Mouse (Mus musculus) heart, embryonic 16.5 days (tissue): ENCODE results near the gene Srsf10. TPM values are rescaled to one million over a fixed set of nuclear protein-coding genes. Genes with fewer than 3 reads are reported as not detected.

ENCODE experiments used
- ATAC-seq: fragments of 200-750 bp; cut with Nextera tagmentation; replicated peaks from 2 replicates; pipeline ENCODE4 v1.8.0; 2017; ENCODE audit warnings: moderate number of reproducible peaks; ENCODE audit not compliant: insufficient read depth, low FRiP score; ENCODE audit errors: extremely low read depth
- H3K27ac ChIP-seq: fragments of 300-500 bp; sonication (generic); 2 replicates; pipeline ENCODE4 v1.5.1; 2014; ENCODE audit warnings: mild to moderate bottlenecking, low read length, control low read depth, moderate library complexity
- H3K27me3 ChIP-seq: fragments of 300-500 bp; sonication (generic); 2 replicates; pipeline ENCODE4 v1.6.1; 2014; ENCODE audit warnings: low read length, mixed read lengths; ENCODE audit not compliant: control insufficient read depth, insufficient read depth
- H3K36me3 ChIP-seq: fragments of 300-500 bp; sonication (generic); 2 replicates; pipeline ENCODE4 v1.6.1; 2014; ENCODE audit not compliant: control insufficient read depth, insufficient read depth
- H3K4me1 ChIP-seq: fragments of 300-500 bp; sonication (generic); 2 replicates; pipeline ENCODE4 v1.6.1; 2014; ENCODE audit warnings: low read length, mixed read lengths; ENCODE audit not compliant: control insufficient read depth, insufficient read depth
- H3K4me2 ChIP-seq: fragments of 300-500 bp; sonication (generic); 2 replicates; pipeline ENCODE4 v1.6.1; 2014; ENCODE audit warnings: low read depth, mild to moderate bottlenecking, control low read depth, low read length
- H3K4me3 ChIP-seq: fragments of 300-500 bp; sonication (generic); 2 replicates; pipeline ENCODE4 v1.5.1; 2014; ENCODE audit warnings: mild to moderate bottlenecking, control low read depth, low read length
- H3K9ac ChIP-seq: fragments of 300-500 bp; sonication (generic); 2 replicates; pipeline ENCODE4 v1.6.1; 2014; ENCODE audit warnings: low read length, control low read depth
- H3K9me3 ChIP-seq: fragments of 300-500 bp; sonication (generic); replicated peaks from 2 replicates; pipeline ENCODE4 v1.6.1; 2016; ENCODE audit warnings: low read length; ENCODE audit not compliant: control insufficient read depth
- WGBS: fragments of 180-500 bp; shearing (Covaris S2); extraction: QIAGEN DNeasy Blood & Tissue Kit; methylation state at CpG from one replicate; pipeline ENCODE4 v1.1.7; 2014; 5-methylcytosine and 5-hydroxymethylcytosine counted together
- polyA plus RNA-seq: library from polyadenylated mRNA; unstranded; fragments of >200 nt; fragmentation: Nextera tagmentation; extraction: Ambion mirVana; gene quantifications from 2 replicates; pipeline ENCODE4 v1.2.1, GENCODE M21; 2015

Gene Srsf10
- 128 and 147 TPM in 2 replicates for polyA plus RNA-seq

GRCm38 (mm10) chr4:135855536-135856222 lies at the start of gene Srsf10:
Srsf10 (plus strand) TSS chr4:135855747.
- under 1% methylated on average over 65 of the region's 67 CpGs for WGBS
- no peaks in the 10 kb centered on the region for H3K27me3 ChIP-seq
- peak within 1 kb of the TSS; percentile 93 for H3K4me3 ChIP-seq
- H3K9me3 ChIP-seq: no peaks in the 10 kb centered on the region
- ATAC-seq: peak; percentile 95
- H3K27ac ChIP-seq: peak within 1 kb of the TSS; percentile 98
- peak within 1 kb of the TSS; percentile 97 for H3K9ac ChIP-seq
- peaks cover 35% of the 10 kb centered on the region for H3K4me1 ChIP-seq
- peak within 1 kb of the TSS; percentile 80 for H3K4me2 ChIP-seq
- H3K36me3 ChIP-seq: 0 out of 2 replicates have a peak, but pooled peaks cover 3% of the 10 kb centered on the region

- Histone ChIP-seq H3K4me2 (no peak overlapping the region), H3K36me3 (no peaks in the 10 kb centered on the region)
Measured at GRCm38 (mm10) chr4:135814896-135815295, 40.7 kb upstream of the Srsf10 start.

GRCm38 (mm10) chr4:135816905-135817622 lies 38.5 kb upstream of the Srsf10 start:
- H3K4me1 ChIP-seq: 0 out of 2 replicates have a peak, but pooled peaks cover 3% of the 10 kb centered on the region
- no peak overlapping the region for H3K4me2 ChIP-seq
- H3K4me3 ChIP-seq: no peak overlapping the region
- H3K9ac ChIP-seq: no peak overlapping the region
- H3K27me3 ChIP-seq: no peaks in the 10 kb centered on the region
- no peaks in the 10 kb centered on the region for H3K9me3 ChIP-seq
- 28% methylated on average over 12 of the region's 12 CpGs for whole genome bisulfite sequencing
- H3K27ac ChIP-seq: no peak overlapping the region
- ATAC-seq: no peak
- no peaks in the 10 kb centered on the region for H3K36me3 ChIP-seq

More at GRCm38 (mm10) chr4:135814896-135815295, 40.7 kb upstream of the Srsf10 start:
- 0 out of 2 replicates have a peak, but pooled peaks cover 3% of the 10 kb centered on the region for H3K4me1 ChIP-seq
- H3K27ac ChIP-seq: no peak overlapping the region
- H3K4me3 ChIP-seq: no peak overlapping the region
- H3K9ac ChIP-seq: no peak overlapping the region
- H3K9me3 ChIP-seq: no peaks in the 10 kb centered on the region
- ATAC-seq: no peak
- 77% methylated on average over 7 of the region's 7 CpGs for WGBS
- H3K27me3 ChIP-seq: no peaks in the 10 kb centered on the region

- 0 out of 2 replicates have a peak, but pooled peaks cover 3% of the 10 kb centered on the region for H3K4me1 ChIP-seq
- no peak overlapping the region for H3K4me2 ChIP-seq
- H3K36me3 ChIP-seq: no peaks in the 10 kb centered on the region
- no peak for ATAC-seq
- no peaks in the 10 kb centered on the region for H3K27me3 ChIP-seq
- H3K4me3 ChIP-seq: no peak overlapping the region
- no peaks in the 10 kb centered on the region; the same call in 1 of the 2 replicates for H3K9me3 ChIP-seq
- H3K9ac ChIP-seq: no peak overlapping the region
- H3K27ac ChIP-seq: no peak overlapping the region
- 88% methylated on average over 3 of the region's 3 CpGs for WGBS
Measured at GRCm38 (mm10) chr4:135818366-135818765, 37.2 kb upstream of the Srsf10 start.

- Histone ChIP-seq H3K4me2 (no peak overlapping the region), H3K9me3 (no peaks in the 10 kb centered on the region; the same call in 1 of the 2 replicates), H3K9ac (no peak overlapping the region), H3K4me1 (0 out of 2 replicates have a peak, but pooled peaks cover 3% of the 10 kb centered on the region), H3K27me3 (no peaks in the 10 kb centered on the region), H3K27ac (peak overlapping the region; percentile 53), H3K4me3 (no peak overlapping the region), H3K36me3 (no peaks in the 10 kb centered on the region)
- no peak; the same call in 1 of the 2 replicates for ATAC-seq
- 47% methylated on average over 17 of the region's 17 CpGs for WGBS
Measured at GRCm38 (mm10) chr4:135819826-135820526, 35.6 kb upstream of the Srsf10 start.

- no peaks in the 10 kb centered on the region for H3K36me3 ChIP-seq
- H3K9ac ChIP-seq: no peak overlapping the region
- ATAC-seq: no peak
- H3K4me2 ChIP-seq: no peak overlapping the region
- H3K27me3 ChIP-seq: no peaks in the 10 kb centered on the region
- 95% methylated on average over 4 of the region's 4 CpGs for WGBS
- no peak overlapping the region for H3K27ac ChIP-seq
- H3K4me3 ChIP-seq: no peak overlapping the region
- 0 out of 2 replicates have a peak, but pooled peaks cover 3% of the 10 kb centered on the region for H3K4me1 ChIP-seq
- no peaks in the 10 kb centered on the region; the same call in 1 of the 2 replicates for H3K9me3 ChIP-seq
Measured at GRCm38 (mm10) chr4:135821772-135822171, 33.8 kb upstream of the Srsf10 start.

- Histone ChIP-seq H3K4me2 (no peak overlapping the region), H3K9me3 (no peaks in the 10 kb centered on the region; the same call in 1 of the 2 replicates), H3K9ac (no peak overlapping the region), H3K4me1 (peaks cover 5% of the 10 kb centered on the region), H3K27me3 (no peaks in the 10 kb centered on the region), H3K4me3 (no peak overlapping the region), H3K27ac (no peak overlapping the region), H3K36me3 (no peaks in the 10 kb centered on the region)
- WGBS: 70% methylated on average over 2 of the region's 2 CpGs
- ATAC-seq: no peak
Measured at GRCm38 (mm10) chr4:135823298-135823697, 32.2 kb upstream of the Srsf10 start.

GRCm38 (mm10) chr4:135824254-135824653 lies 31.3 kb upstream of the Srsf10 start:
- no peak for ATAC-seq
- 58% methylated on average over 8 of the region's 8 CpGs for WGBS
- H3K36me3 ChIP-seq: no peaks in the 10 kb centered on the region
- H3K4me1 ChIP-seq: peaks cover 15% of the 10 kb centered on the region
- no peak overlapping the region; the same call in 1 of the 2 replicates for H3K9ac ChIP-seq
- H3K27me3 ChIP-seq: no peaks in the 10 kb centered on the region
- no peak overlapping the region for H3K4me2 ChIP-seq
- H3K9me3 ChIP-seq: no peaks in the 10 kb centered on the region; the same call in 1 of the 2 replicates
- no peak overlapping the region for H3K4me3 ChIP-seq
- H3K27ac ChIP-seq: no peak overlapping the region
